Mouse (Mus musculus): ENCODE results near the gene Ano4. TPM values are rescaled to one million over a fixed set of nuclear protein-coding genes. Genes with fewer than 3 reads are reported as not detected.

Ano4 gene
- total RNA-seq, 2 experiments from 2014 or later: 1.7 to 2.5 TPM

- DNase-seq (ENCODE audit: low spot score in 2 of 2): no peak
Observed at GRCm38 (mm10) chr10:89289290-89289689, 55.3 kb downstream of the Ano4 start.

- DNase-seq (ENCODE audit: low spot score in 2 of 2): no peak
Observed at GRCm38 (mm10) chr10:89280402-89280801, 64.2 kb downstream of the Ano4 start.

- no peak for DNase-seq (ENCODE audit: low spot score in 2 of 2)
Observed at GRCm38 (mm10) chr10:89273001-89273680, 71.4 kb downstream of the Ano4 start.

GRCm38 (mm10) chr10:89267312-89267711, 77.2 kb downstream of the Ano4 start:
- DNase-seq (ENCODE audit: low spot score in 2 of 2): no peak

- DNase-seq (ENCODE audit: low spot score in 2 of 2): no peak
Observed at GRCm38 (mm10) chr10:89263396-89263795, 81.2 kb downstream of the Ano4 start.

GRCm38 (mm10) chr10:89257457-89258381, 86.8 kb downstream of the Ano4 start:
- DNase-seq (ENCODE audit: low spot score in 2 of 2): no peak

GRCm38 (mm10) chr10:89256762-89257456, 87.7 kb downstream of the Ano4 start:
- no peak for DNase-seq (ENCODE audit: low spot score in 2 of 2)

- no peak for DNase-seq (ENCODE audit: low spot score in 2 of 2)
Observed at GRCm38 (mm10) chr10:89254765-89255164, 89.8 kb downstream of the Ano4 start.

GRCm38 (mm10) chr10:89253799-89254198, 90.8 kb downstream of the Ano4 start:
- DNase-seq (ENCODE audit: low spot score in 2 of 2): no peak

GRCm38 (mm10) chr10:89252636-89253035, 91.9 kb downstream of the Ano4 start:
- no peak for DNase-seq (ENCODE audit: low spot score in 2 of 2)

- DNase-seq (ENCODE audit: low spot score in 2 of 2): no peak
Observed at GRCm38 (mm10) chr10:89243808-89244207, 100.8 kb downstream of the Ano4 start.

- peak in 1 of 2 experiments; percentile 24 for DNase-seq (ENCODE audit: low spot score in 2 of 2)
Observed at GRCm38 (mm10) chr10:89224524-89224923, 120.0 kb downstream of the Ano4 start.

GRCm38 (mm10) chr10:89222284-89222989, 122.1 kb downstream of the Ano4 start:
- no peak for DNase-seq (ENCODE audit: low spot score in 2 of 2)

- DNase-seq (ENCODE audit: low spot score in 2 of 2): no peak
Observed at GRCm38 (mm10) chr10:89216078-89216477, 128.5 kb downstream of the Ano4 start.

GRCm38 (mm10) chr10:89205858-89206257, 138.7 kb downstream of the Ano4 start:
- DNase-seq (ENCODE audit: low spot score in 2 of 2): no peak

- no peak for DNase-seq (ENCODE audit: low spot score in 2 of 2)
Observed at GRCm38 (mm10) chr10:89196444-89196843, 148.1 kb downstream of the Ano4 start.

- DNase-seq (ENCODE audit: low spot score in 2 of 2): no peak
Observed at GRCm38 (mm10) chr10:89195068-89195467, 149.5 kb downstream of the Ano4 start.

GRCm38 (mm10) chr10:89194440-89194839, 150.1 kb downstream of the Ano4 start:
- DNase-seq (ENCODE audit: low spot score in 2 of 2): no peak

GRCm38 (mm10) chr10:89177921-89178320, 166.6 kb downstream of the Ano4 start:
- DNase-seq (ENCODE audit: low spot score in 2 of 2): no peak

GRCm38 (mm10) chr10:89164533-89164932, 180.0 kb downstream of the Ano4 start:
- no peak for DNase-seq (ENCODE audit: low spot score in 2 of 2)

GRCm38 (mm10) chr10:89155502-89155901, 189.1 kb downstream of the Ano4 start:
- no peak for DNase-seq (ENCODE audit: low spot score in 2 of 2)
